ENCODE assay signal across 28 mouse cellular contexts in the genomic region with DNA sequence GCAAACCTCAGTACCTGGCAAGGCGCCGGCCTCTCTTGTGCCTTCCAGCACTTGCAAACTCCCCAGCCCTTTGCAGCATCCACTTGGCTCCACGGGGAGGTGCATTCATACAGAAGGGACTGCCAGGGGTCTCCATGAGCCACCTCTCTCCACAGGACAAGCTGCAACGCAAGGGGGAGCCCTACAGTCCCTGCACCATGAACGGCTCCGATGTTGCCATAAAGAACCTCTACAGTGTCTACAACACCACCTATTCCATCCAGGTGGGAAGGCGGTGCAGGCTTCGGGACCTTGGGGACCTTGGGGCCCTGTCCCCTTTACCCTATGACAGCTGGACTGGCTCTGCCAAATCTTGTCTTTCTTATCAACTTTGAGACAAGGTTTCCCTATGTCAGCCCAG. TPM values are rescaled to one million over a fixed set of nuclear protein-coding genes. Genes with fewer than 3 reads are reported as not detected.
DNase-seq lines count a peak whose midpoint lies in the region; ATAC-seq and TF ChIP-seq lines count a peak whose summit lies in the region.
"Had no signal": no experiment of that assay in that cellular context is flagged by ENCODE, and none has a peak within 500 bp of the region (broad histone marks: within the 10 kb centered on the region; RNA-seq: fewer than 3 reads in every experiment).

No protein-coding gene starts in this region.

- DNase-seq in cerebellum, postnatal 10 days, result peak; percentile 27 to 35
- DNase-seq in cerebellum, adult 11 months, result no peak
- no peak for DNase-seq in liver, embryonic 14.5 days (ENCODE audit: low read depth in 3 of 3, low spot score in 3 of 3)
- peak; percentile 21 for DNase-seq in thymus, postnatal 14 days
- no peak for DNase-seq in thymus, adult 18-20 months
- DNase-seq: adrenal gland, postnatal 25 days; cerebellum, adult 18-20 months; cerebellum, postnatal 14 days; gastrocnemius, postnatal 25 days; heart, adult 18-20 months; heart, postnatal 4 days; kidney, adult 11 months; kidney, postnatal 36 days; lung, adult 18-20 months; retina, postnatal 1 day; right cerebral cortex, postnatal 14 days had no signal

- no peak for TF ChIP-seq EP300 in liver, embryonic 14.5 days (IDR thresholded peaks at IDR 0.05; ENCODE audit: low read depth)

- no peak overlapping the region for H3K4me2 ChIP-seq in liver, embryonic 14.5 days (ENCODE audit: low read depth)
- no peak overlapping the region for H3K4me2 ChIP-seq in liver, embryonic 12.5 days
- H3K4me2 ChIP-seq: forebrain, embryonic 13.5 days; heart, embryonic 12.5 days; hindbrain, embryonic 13.5 days; limb, embryonic 13.5 days; liver, embryonic 11.5 days; midbrain, embryonic 13.5 days; neural tube, embryonic 15.5 days; stomach, embryonic 15.5 days had no signal

- no peaks in the 10 kb centered on the region for H3K9me3 ChIP-seq in liver, embryonic 14.5 days (ENCODE audit: control insufficient read depth, low read length)
- H3K9me3 ChIP-seq in liver, embryonic 12.5 days (replicated peaks), result no peaks in the 10 kb centered on the region
- H3K9me3 ChIP-seq: forebrain, embryonic 13.5 days; heart, embryonic 12.5 days; hindbrain, embryonic 13.5 days; limb, embryonic 13.5 days; midbrain, embryonic 13.5 days; neural tube, embryonic 15.5 days; stomach, embryonic 15.5 days had no signal

- no peak for ATAC-seq in liver, embryonic 14.5 days (ENCODE audit: insufficient read depth)
- ATAC-seq in liver, embryonic 12.5 days, result no peak
- no peak for ATAC-seq in frontal cortex, adult (ENCODE audit: low TSS enrichment)
- ATAC-seq: forebrain, embryonic 13.5 days; midbrain, embryonic 13.5 days had no signal

- no peak overlapping the region for H3K4me3 ChIP-seq in liver, embryonic 14.5 days (ENCODE audit: insufficient read depth in 1 of 2, low read depth in 2 of 2, low read length in 2 of 2)
- no peak overlapping the region for H3K4me3 ChIP-seq in liver, embryonic 12.5 days
- H3K4me3 ChIP-seq: forebrain, embryonic 13.5 days; heart, embryonic 12.5 days; hindbrain, embryonic 13.5 days; layer of hippocampus, adult 2 months; left cerebral cortex, adult 2 months; limb, embryonic 13.5 days; midbrain, embryonic 13.5 days; neural tube, embryonic 15.5 days; stomach, embryonic 15.5 days had no signal

- H3K4me1 ChIP-seq in liver, embryonic 14.5 days (replicated peaks; ENCODE audit: control insufficient read depth in 2 of 2, insufficient read depth in 2 of 2, low read length in 1 of 2), result no peaks in the 10 kb centered on the region
- no peaks in the 10 kb centered on the region for H3K4me1 ChIP-seq in liver, embryonic 12.5 days
- H3K4me1 ChIP-seq: forebrain, embryonic 13.5 days; hindbrain, embryonic 13.5 days; midbrain, embryonic 13.5 days; neural tube, embryonic 15.5 days; stomach, embryonic 15.5 days had no signal

- no peaks in the 10 kb centered on the region for H3K36me3 ChIP-seq in liver, embryonic 14.5 days (replicated peaks; ENCODE audit: control insufficient read depth, insufficient read depth, low read depth)
- no peaks in the 10 kb centered on the region for H3K36me3 ChIP-seq in liver, embryonic 12.5 days
- H3K36me3 ChIP-seq: heart, embryonic 12.5 days; hindbrain, embryonic 13.5 days; limb, embryonic 13.5 days; midbrain, embryonic 13.5 days; neural tube, embryonic 15.5 days; stomach, embryonic 15.5 days had no signal

- peak; percentile 30; the same call in 1 of the 2 replicates for TF ChIP-seq CTCF in liver, embryonic 14.5 days (IDR thresholded peaks at IDR 0.05; ENCODE audit: low read depth)

- H3K27ac ChIP-seq in liver, embryonic 14.5 days, result no peak overlapping the region
- no peak overlapping the region for H3K27ac ChIP-seq in liver, embryonic 12.5 days
- H3K27ac ChIP-seq: forebrain, embryonic 13.5 days; hindbrain, embryonic 13.5 days; layer of hippocampus, adult 2 months; left cerebral cortex, adult 2 months; limb, embryonic 13.5 days; midbrain, embryonic 13.5 days; neural tube, embryonic 15.5 days; stomach, embryonic 15.5 days had no signal

- WGBS in liver, embryonic 14.5 days (ENCODE audit: insufficient replicate concordance), result 54% methylated on average over 8 of the region's 8 CpGs
- WGBS in liver, embryonic 12.5 days (ENCODE audit: insufficient replicate concordance), result 58% methylated on average over 8 of the region's 8 CpGs

- no peaks in the 10 kb centered on the region for H3K27me3 ChIP-seq in liver, embryonic 14.5 days (ENCODE audit: control insufficient read depth, insufficient read depth, low read length)
- H3K27me3 ChIP-seq in liver, embryonic 12.5 days (replicated peaks), result no peaks in the 10 kb centered on the region
- H3K27me3 ChIP-seq: forebrain, embryonic 13.5 days; hindbrain, embryonic 13.5 days; limb, embryonic 13.5 days; midbrain, embryonic 13.5 days; neural tube, embryonic 15.5 days; stomach, embryonic 15.5 days had no signal

- no peak overlapping the region for H3K9ac ChIP-seq in liver, embryonic 14.5 days (replicated peaks)
- H3K9ac ChIP-seq in liver, embryonic 12.5 days, result no peak overlapping the region
- H3K9ac ChIP-seq: forebrain, embryonic 13.5 days; heart, embryonic 12.5 days; hindbrain, embryonic 13.5 days; limb, embryonic 13.5 days; midbrain, embryonic 13.5 days; neural tube, embryonic 15.5 days; stomach, embryonic 15.5 days had no signal

RNA-seq across cellular contexts. Expression of a gene that starts 47.4 kb away (rescaled TPM):
- polyA plus RNA-seq in liver, embryonic 14.5 days (2012; rRNA removed), result 0.01 TPM in 1 of 2 replicates, not detected in the other
- not detected in 2 replicates for polyA plus RNA-seq in liver, embryonic 14.5 days (2014; fragmentation: Nextera tagmentation; extraction: Ambion mirVana)
- 0.07 TPM in 1 of 2 replicates, not detected in the other for polyA plus RNA-seq in liver, embryonic 12.5 days (2016; fragmentation: Nextera tagmentation; extraction: Ambion mirVana)
- polyA plus RNA-seq: forebrain, embryonic 13.5 days; heart, embryonic 12.5 days; hindbrain, embryonic 13.5 days; midbrain, embryonic 13.5 days had no signal

Comparison
In these comparisons a context has a peak if more than half of its experiments do, and no peak if none do; other contexts are left out.
1. DNase-seq: peak in cerebellum, postnatal 10 days (2 of 2) and thymus, postnatal 14 days (single experiment); none in cerebellum, adult 11 months (single experiment), liver, embryonic 14.5 days (0 of 3) and thymus, adult 18-20 months (0 of 2).